Mouse (Mus musculus) neural tube, embryonic 14.5 days (tissue): ENCODE data around the gene Olfr243. TPM values are rescaled to one million over a fixed set of nuclear protein-coding genes. Genes with fewer than 3 reads are reported as not detected.
"Not testable (repeated sequence)": the region's sequence is repeated elsewhere in the genome, so short reads cannot be mapped to it uniquely, and the experiment has no call there.

Experiments used
- ATAC-seq: fragments of 200-750 bp; cut with Nextera tagmentation; 2 replicates; pipeline ENCODE4 v1.8.0; 2017; ENCODE audit warnings: low read depth, mild to moderate bottlenecking, moderate TSS enrichment, moderate library complexity
- H3K27ac ChIP-seq: fragments of 300-500 bp; sonication (generic); 2 replicates; pipeline ENCODE4 v1.5.1; 2014; ENCODE audit warnings: low read depth, mild to moderate bottlenecking, control low read depth, low read length, moderate library complexity, mixed read lengths
- H3K27me3 ChIP-seq: fragments of 300-500 bp; sonication (generic); 2 replicates; pipeline ENCODE4 v1.6.1; 2014; ENCODE audit warnings: low read length; ENCODE audit not compliant: control insufficient read depth, insufficient read depth
- H3K36me3 ChIP-seq: fragments of 300-500 bp; sonication (generic); 2 replicates; pipeline ENCODE4 v1.6.1; 2014; ENCODE audit warnings: low read length, mixed read lengths; ENCODE audit not compliant: control insufficient read depth, insufficient read depth
- H3K4me1 ChIP-seq: fragments of 300-500 bp; sonication (generic); 2 replicates; pipeline ENCODE4 v1.6.1; 2014; ENCODE audit warnings: low read length; ENCODE audit not compliant: control insufficient read depth, insufficient read depth
- H3K4me2 ChIP-seq: fragments of 300-500 bp; sonication (generic); 2 replicates; pipeline ENCODE4 v1.6.1; 2014; ENCODE audit warnings: mild to moderate bottlenecking, low read depth, low read length, control low read depth
- H3K4me3 ChIP-seq: fragments of 300-500 bp; sonication (generic); 2 replicates; pipeline ENCODE4 v1.5.1; 2014; ENCODE audit warnings: low read depth, low read length, control low read depth, mixed read lengths
- H3K9ac ChIP-seq: fragments of 300-500 bp; sonication (generic); replicated peaks from 2 replicates; pipeline ENCODE4 v1.6.1; 2014; ENCODE audit warnings: low read depth, mild to moderate bottlenecking, control low read depth, low read length, mixed read lengths
- H3K9me3 ChIP-seq: fragments of 300-500 bp; sonication (generic); 2 replicates; pipeline ENCODE4 v1.6.1; 2016; ENCODE audit warnings: low read length; ENCODE audit not compliant: control insufficient read depth
- WGBS: fragments of 180-500 bp; shearing (Covaris S2); extraction: QIAGEN DNeasy Blood & Tissue Kit; methylation state at CpG from one replicate; pipeline ENCODE4 v1.1.7; 2014; 5-methylcytosine and 5-hydroxymethylcytosine counted together
- polyA plus RNA-seq: library from polyadenylated mRNA; unstranded; fragments of >200 nt; fragmentation: Nextera tagmentation; extraction: Ambion mirVana; gene quantifications from 2 replicates; pipeline ENCODE4 v1.2.1, GENCODE M21; 2014

The Olfr243 gene
- polyA plus RNA-seq, 1 experiment from 2014 or later = not detected

GRCm38 (mm10) chr7:103762212-103762611 lies 47.7 kb downstream of the Olfr243 start:
- not testable (repeated sequence) for H3K9me3 ChIP-seq, H3K4me2 ChIP-seq, H3K27ac ChIP-seq, H3K9ac ChIP-seq, H3K4me3 ChIP-seq, ATAC-seq, H3K4me1 ChIP-seq, H3K27me3 ChIP-seq, H3K36me3 ChIP-seq
- WGBS = 83% methylated on average over 6 of the region's 6 CpGs

- ATAC-seq, H3K4me2 ChIP-seq, H3K9me3 ChIP-seq, H3K4me1 ChIP-seq, H3K27ac ChIP-seq, H3K9ac ChIP-seq, H3K27me3 ChIP-seq, H3K4me3 ChIP-seq, H3K36me3 ChIP-seq: not testable (repeated sequence)
- 95% methylated on average over 6 of the region's 6 CpGs for WGBS
These were observed 53.2 kb downstream of the Olfr243 start for GRCm38 (mm10) chr7:103767687-103768086.

Other genes starting within 250 kb of the Olfr243 start
- not detected in 2 replicates for gene Olfr608, start 244.8 kb upstream of the Olfr243 start, polyA plus RNA-seq
- not detected in 2 replicates for gene Olfr609, start 216.6 kb upstream of the Olfr243 start, polyA plus RNA-seq
- gene Olfr610, start 202.5 kb upstream of the Olfr243 start, polyA plus RNA-seq = not detected in 2 replicates
- gene Olfr611, start 193.8 kb upstream of the Olfr243 start, polyA plus RNA-seq = not detected in 2 replicates
- gene Olfr612, start 172.0 kb upstream of the Olfr243 start, polyA plus RNA-seq = not detected in 2 replicates
- not detected in 2 replicates for gene Olfr613, start 166.6 kb upstream of the Olfr243 start, polyA plus RNA-seq
- not detected in 2 replicates for gene Olfr615, start 158.6 kb upstream of the Olfr243 start, polyA plus RNA-seq
- not detected in 2 replicates for gene Olfr616, start 145.5 kb upstream of the Olfr243 start, polyA plus RNA-seq
- not detected in 2 replicates for gene Olfr617, start 141.6 kb upstream of the Olfr243 start, polyA plus RNA-seq
- not detected in 2 replicates for gene Olfr618, start 124.6 kb upstream of the Olfr243 start, polyA plus RNA-seq
- not detected in 2 replicates for gene Olfr619, start 114.1 kb upstream of the Olfr243 start, polyA plus RNA-seq
- gene Olfr620, start 102.1 kb upstream of the Olfr243 start, polyA plus RNA-seq = not detected in 2 replicates
- gene Olfr622, start 72.0 kb upstream of the Olfr243 start, polyA plus RNA-seq = not detected in 2 replicates
- gene Olfr623, start 51.0 kb upstream of the Olfr243 start, polyA plus RNA-seq = not detected in 2 replicates
- not detected in 2 replicates for gene Olfr624, start 43.5 kb upstream of the Olfr243 start, polyA plus RNA-seq
- gene Olfr625-ps1, start 32.0 kb upstream of the Olfr243 start, polyA plus RNA-seq = not detected in 2 replicates
- not detected in 2 replicates for gene Olfr628, start 15.7 kb downstream of the Olfr243 start, polyA plus RNA-seq
- not detected in 2 replicates for gene Olfr629, start 30.3 kb downstream of the Olfr243 start, polyA plus RNA-seq
- not detected in 2 replicates for gene Olfr630, start 42.7 kb downstream of the Olfr243 start, polyA plus RNA-seq
- not detected in 2 replicates for gene Olfr69, start 56.9 kb downstream of the Olfr243 start, polyA plus RNA-seq
- gene Olfr68, start 65.0 kb downstream of the Olfr243 start, polyA plus RNA-seq = not detected in 2 replicates
- gene Olfr67, start 77.2 kb downstream of the Olfr243 start, polyA plus RNA-seq = not detected in 2 replicates
- 1,217 and 1,461 TPM in 2 replicates for gene Hbb-bt, start 99.3 kb downstream of the Olfr243 start, polyA plus RNA-seq
- 2,922 and 4,105 TPM in 2 replicates for gene Hbb-bs, start 113.4 kb downstream of the Olfr243 start, polyA plus RNA-seq
- not detected in 2 replicates for gene Hbb-bh2, start 125.8 kb downstream of the Olfr243 start, polyA plus RNA-seq
- gene Hbb-bh1, start 128.5 kb downstream of the Olfr243 start, polyA plus RNA-seq = 1.5 and 5.1 TPM in 2 replicates
- 261 and 1,449 TPM in 2 replicates for gene Hbb-y, start 138.5 kb downstream of the Olfr243 start, polyA plus RNA-seq
- gene Olfr66, start 171.6 kb downstream of the Olfr243 start, polyA plus RNA-seq = not detected in 2 replicates
- gene Olfr64, start 179.8 kb downstream of the Olfr243 start, polyA plus RNA-seq = not detected in 2 replicates
- gene Olfr65, start 188.8 kb downstream of the Olfr243 start, polyA plus RNA-seq = not detected in 2 replicates
- not detected in 2 replicates for gene Olfr631, start 214.2 kb downstream of the Olfr243 start, polyA plus RNA-seq
- not detected in 2 replicates for gene Olfr632, start 219.7 kb downstream of the Olfr243 start, polyA plus RNA-seq
- not detected in 2 replicates for gene Olfr633, start 229.8 kb downstream of the Olfr243 start, polyA plus RNA-seq